Mouse (Mus musculus) forebrain, embryonic 16.5 days (tissue): ENCODE data around the gene Phf21a. TPM values are rescaled to one million over a fixed set of nuclear protein-coding genes. Genes with fewer than 3 reads are reported as not detected.
"Not testable (repeated sequence)": the region's sequence is repeated elsewhere in the genome, so short reads cannot be mapped to it uniquely, and the experiment has no call there.

Experiments used
- ATAC-seq: fragments of 200-750 bp; cut with Nextera tagmentation; 2 replicates; pipeline ENCODE4 v1.8.0; 2017; ENCODE audit warnings: mild to moderate bottlenecking, moderate library complexity
- H3K27ac ChIP-seq: fragments of 300-500 bp; sonication (generic); 2 replicates; pipeline ENCODE4 v1.5.1; 2014; ENCODE audit warnings: low read length, control low read depth
- H3K27me3 ChIP-seq: fragments of 300-500 bp; sonication (generic); replicated peaks from 2 replicates; pipeline ENCODE4 v1.6.1; 2014; ENCODE audit warnings: low read length; ENCODE audit not compliant: control insufficient read depth, insufficient read depth
- H3K36me3 ChIP-seq: fragments of 300-500 bp; sonication (generic); 2 replicates; pipeline ENCODE4 v1.6.1; 2014; ENCODE audit not compliant: control insufficient read depth, insufficient read depth
- H3K4me1 ChIP-seq: fragments of 300-500 bp; sonication (generic); replicated peaks from 2 replicates; pipeline ENCODE4 v1.6.1; 2014; ENCODE audit warnings: low read length; ENCODE audit not compliant: control insufficient read depth, insufficient read depth
- H3K4me2 ChIP-seq: fragments of 300-500 bp; sonication (generic); 2 replicates; pipeline ENCODE4 v1.6.1; 2014; ENCODE audit warnings: mild to moderate bottlenecking, low read length, control low read depth
- H3K4me3 ChIP-seq: fragments of 300-500 bp; sonication (generic); replicated peaks from 2 replicates; pipeline ENCODE4 v1.5.1; 2014; ENCODE audit warnings: mild to moderate bottlenecking, low read length, control low read depth
- H3K9ac ChIP-seq: fragments of 300-500 bp; sonication (generic); replicated peaks from 2 replicates; pipeline ENCODE4 v1.6.1; 2014; ENCODE audit warnings: low read depth, low read length, control low read depth
- H3K9me3 ChIP-seq: fragments of 300-500 bp; sonication (generic); 2 replicates; pipeline ENCODE4 v1.6.1; 2016; ENCODE audit warnings: low read length; ENCODE audit not compliant: control insufficient read depth
- WGBS: fragments of 180-500 bp; shearing (Covaris S2); extraction: QIAGEN DNeasy Blood & Tissue Kit; methylation state at CpG from one replicate; pipeline ENCODE4 v1.1.7; 2014; 5-methylcytosine and 5-hydroxymethylcytosine counted together
- polyA plus RNA-seq: library from polyadenylated mRNA; unstranded; fragments of >200 nt; fragmentation: Nextera tagmentation; extraction: Ambion mirVana; gene quantifications from 2 replicates; pipeline ENCODE4 v1.2.1, GENCODE M21; 2015

The Phf21a gene
- polyA plus RNA-seq, 1 experiment from 2014 or later = 43.5 TPM

GRCm38 (mm10) chr2:92395535-92395934 is 302.6 kb downstream of the Phf21a start:
- Histone ChIP-seq H3K9ac (no peak overlapping the region), H3K36me3 (no peaks in the 10 kb centered on the region), H3K4me1 (peaks cover 48% of the 10 kb centered on the region), H3K4me2 (no peak overlapping the region), H3K27ac (no peak overlapping the region), H3K4me3 (no peak overlapping the region), H3K27me3 (no peaks in the 10 kb centered on the region), H3K9me3 (no peaks in the 10 kb centered on the region)
- ATAC-seq = no peak
- 93% methylated on average over 3 of the region's 3 CpGs for WGBS

- no peaks in the 10 kb centered on the region for H3K9me3 ChIP-seq
- ATAC-seq = no peak
- no peaks in the 10 kb centered on the region for H3K36me3 ChIP-seq
- H3K27me3 ChIP-seq = no peaks in the 10 kb centered on the region
- no peak overlapping the region for H3K27ac ChIP-seq
- H3K4me1 ChIP-seq = peaks cover 40% of the 10 kb centered on the region
- no peak overlapping the region for H3K4me2 ChIP-seq
- WGBS = 80% methylated on average over 1 of the region's 1 CpGs
- H3K4me3 ChIP-seq = no peak overlapping the region
- no peak overlapping the region for H3K9ac ChIP-seq
These were observed 304.5 kb downstream of the Phf21a start for GRCm38 (mm10) chr2:92397436-92397835.

- H3K9me3 ChIP-seq, H3K27me3 ChIP-seq, ATAC-seq, H3K27ac ChIP-seq, H3K36me3 ChIP-seq: not testable (repeated sequence)
- Histone ChIP-seq H3K4me2 (peak overlapping the region; percentile 87), H3K4me3 (peak overlapping the region; percentile 85), H3K4me1 (peaks cover 32% of the 10 kb centered on the region), H3K9ac (peak overlapping the region; percentile 96; the same call in 1 of the 2 replicates)
- WGBS = 40% methylated on average over 3 of the region's 4 CpGs
These were observed 307.0 kb downstream of the Phf21a start for GRCm38 (mm10) chr2:92399877-92400276.

- Histone ChIP-seq H3K36me3 (peaks cover 8% of the 10 kb centered on the region), H3K9me3 (no peaks in the 10 kb centered on the region), H3K4me1 (peaks cover 32% of the 10 kb centered on the region), H3K4me2 (peak overlapping the region; percentile 87), H3K27me3 (no peaks in the 10 kb centered on the region), H3K9ac (peak overlapping the region; percentile 96), H3K27ac (0 out of 2 replicates have a peak overlapping the region, but pooled peaks have one; percentile 15), H3K4me3 (peak overlapping the region; percentile 85)
- under 1% methylated on average over 20 of the region's 22 CpGs for WGBS
- ATAC-seq = no peak; the same call in 1 of the 2 replicates
These were observed 307.8 kb downstream of the Phf21a start for GRCm38 (mm10) chr2:92400682-92401081.

- ATAC-seq = peak; percentile 65
These were observed 308.2 kb downstream of the Phf21a start, which contains the start of gene Mapk8ip1 for GRCm38 (mm10) chr2:92401091-92401561. TSS of gene Mapk8ip1 (minus strand) at chr2:92401263.

GRCm38 (mm10) chr2:92402591-92403326 is 309.8 kb downstream of the Phf21a start:
- no peak; the same call in 1 of the 2 replicates for ATAC-seq
- H3K36me3 ChIP-seq = peaks cover 17% of the 10 kb centered on the region
- H3K4me2 ChIP-seq = no peak overlapping the region
- H3K27me3 ChIP-seq = no peaks in the 10 kb centered on the region
- H3K9me3 ChIP-seq = no peaks in the 10 kb centered on the region
- WGBS = 61% methylated on average over 4 of the region's 4 CpGs
- H3K27ac ChIP-seq = peak overlapping the region; percentile 44; the same call in 1 of the 2 replicates
- no peak overlapping the region for H3K4me3 ChIP-seq
- H3K4me1 ChIP-seq = peaks cover 27% of the 10 kb centered on the region
- H3K9ac ChIP-seq = no peak overlapping the region

More at GRCm38 (mm10) chr2:92401091-92401561, 308.2 kb downstream of the Phf21a start, which contains the start of gene Mapk8ip1:
- Histone ChIP-seq H3K4me3 (peak within 1 kb of the TSS; percentile 85), H3K27me3 (no peaks in the 10 kb centered on the region), H3K4me1 (peaks cover 32% of the 10 kb centered on the region), H3K4me2 (peak within 1 kb of the TSS; percentile 87), H3K9ac (peak within 1 kb of the TSS; percentile 96), H3K9me3 (no peaks in the 10 kb centered on the region), H3K36me3 (peaks cover 10% of the 10 kb centered on the region), H3K27ac (0 out of 2 replicates have a peak within 1 kb of the TSS, but pooled peaks have one; percentile 15)
- under 1% methylated on average over 42 of the region's 59 CpGs for WGBS

- H3K9ac ChIP-seq = no peak overlapping the region
- WGBS = 94% methylated on average over 5 of the region's 5 CpGs
- H3K36me3 ChIP-seq = peaks cover 23% of the 10 kb centered on the region
- H3K27ac ChIP-seq = no peak overlapping the region
- H3K27me3 ChIP-seq = no peaks in the 10 kb centered on the region
- peaks cover 21% of the 10 kb centered on the region for H3K4me1 ChIP-seq
- no peak for ATAC-seq
- no peak overlapping the region for H3K4me2 ChIP-seq
- H3K4me3 ChIP-seq = no peak overlapping the region
- no peaks in the 10 kb centered on the region for H3K9me3 ChIP-seq
These were observed 310.9 kb downstream of the Phf21a start for GRCm38 (mm10) chr2:92403776-92404319.

GRCm38 (mm10) chr2:92404737-92405136 is 311.8 kb downstream of the Phf21a start:
- H3K9me3 ChIP-seq = no peaks in the 10 kb centered on the region
- peaks cover 32% of the 10 kb centered on the region for H3K36me3 ChIP-seq
- 92% methylated on average over 6 of the region's 6 CpGs for WGBS
- H3K4me1 ChIP-seq = peaks cover 12% of the 10 kb centered on the region
- no peaks in the 10 kb centered on the region for H3K27me3 ChIP-seq
- H3K4me2 ChIP-seq = no peak overlapping the region
- no peak overlapping the region for H3K4me3 ChIP-seq
- ATAC-seq = no peak
- no peak overlapping the region for H3K27ac ChIP-seq
- H3K9ac ChIP-seq = no peak overlapping the region

- Histone ChIP-seq H3K4me2 (no peak overlapping the region), H3K4me1 (peaks cover 6% of the 10 kb centered on the region), H3K4me3 (no peak overlapping the region), H3K36me3 (peaks cover 41% of the 10 kb centered on the region), H3K9me3 (no peaks in the 10 kb centered on the region), H3K9ac (no peak overlapping the region), H3K27ac (no peak overlapping the region), H3K27me3 (no peaks in the 10 kb centered on the region)
- 87% methylated on average over 7 of the region's 7 CpGs for WGBS
- ATAC-seq = no peak
These were observed 312.8 kb downstream of the Phf21a start for GRCm38 (mm10) chr2:92405687-92406086.
